Mouse (Mus musculus) E14TG2a.4 (cell line): ENCODE results near the gene Rnf123.

ENCODE experiments used
- H3K27me3 ChIP-seq: 2 replicates; pipeline ENCODE4 v1.6.1; 2014; ENCODE audit warnings: low read length, control low read depth; ENCODE audit not compliant: insufficient read depth
- H3K36me3 ChIP-seq: 2 replicates; pipeline ENCODE4 v1.6.1; 2014; ENCODE audit warnings: low read length, control low read depth; ENCODE audit not compliant: insufficient read depth
- H3K4me1 ChIP-seq: replicated peaks from 2 replicates; pipeline ENCODE4 v1.6.1; 2014; ENCODE audit warnings: low read depth, low read length, control low read depth
- H3K4me3 ChIP-seq: replicated peaks from 2 replicates; pipeline ENCODE4 v1.5.1; 2014; ENCODE audit warnings: mild to moderate bottlenecking, low read length
- H3K9me3 ChIP-seq: 2 replicates; pipeline ENCODE4 v1.6.1; 2014; ENCODE audit warnings: low read length, control low read depth
- CTCF ChIP-seq: conservative IDR thresholded peaks from 2 replicates; pipeline ENCODE4 v1.5.1; 2014; ENCODE audit warnings: low read length
- NANOG ChIP-seq: IDR thresholded peaks from 2 replicates; pipeline ENCODE4 v1.6.1; 2014; ENCODE audit warnings: borderline replicate concordance, low read length, mixed read lengths
- POU5F1 ChIP-seq: IDR thresholded peaks from 2 replicates; pipeline ENCODE4 v1.6.1; 2014; ENCODE audit warnings: low read length, borderline replicate concordance

Rnf123 gene

GRCm38 (mm10) chr9:108094184-108094941 is 11.2 kb upstream of the Rnf123 start, which contains the start of gene Apeh:
Gene Apeh, minus strand, starts transcription at chr9:108094606.
- peak within 1 kb of the TSS; percentile 97 for H3K4me3 ChIP-seq
- no peaks in the 10 kb centered on the region for H3K9me3 ChIP-seq
- TF ChIP-seq NANOG = no peak
- TF ChIP-seq POU5F1 = no peak
- TF ChIP-seq CTCF = no peak

GRCm38 (mm10) chr9:108093586-108093985 is 10.4 kb upstream of the Rnf123 start:
- H3K36me3 ChIP-seq = peaks cover 47% of the 10 kb centered on the region
- H3K4me3 ChIP-seq = peak overlapping the region; percentile 97
- no peaks in the 10 kb centered on the region for H3K9me3 ChIP-seq
- no peaks in the 10 kb centered on the region for H3K27me3 ChIP-seq
- H3K4me1 ChIP-seq = peaks cover 40% of the 10 kb centered on the region
- TF ChIP-seq POU5F1 (no peak), NANOG (no peak), CTCF (no peak)

More at GRCm38 (mm10) chr9:108094184-108094941, 11.2 kb upstream of the Rnf123 start, which contains the start of gene Apeh:
- Histone ChIP-seq H3K4me1 (peaks cover 47% of the 10 kb centered on the region), H3K27me3 (peaks cover 2% of the 10 kb centered on the region; the same call in 1 of the 2 replicates), H3K36me3 (peaks cover 40% of the 10 kb centered on the region)

GRCm38 (mm10) chr9:108090611-108091120 is 7.5 kb upstream of the Rnf123 start:
- no peaks in the 10 kb centered on the region for H3K27me3 ChIP-seq
- TF ChIP-seq NANOG (no peak), POU5F1 (no peak), CTCF (no peak)

GRCm38 (mm10) chr9:108085261-108085660 is 2.1 kb upstream of the Rnf123 start:
- Histone ChIP-seq H3K36me3 (peaks cover 70% of the 10 kb centered on the region), H3K4me3 (no peak overlapping the region), H3K27me3 (peaks cover 26% of the 10 kb centered on the region), H3K4me1 (peaks cover 27% of the 10 kb centered on the region), H3K9me3 (no peaks in the 10 kb centered on the region)
- TF ChIP-seq CTCF (no peak), NANOG (no peak), POU5F1 (no peak)

More at GRCm38 (mm10) chr9:108090611-108091120, 7.5 kb upstream of the Rnf123 start:
- Histone ChIP-seq H3K4me1 (peaks cover 25% of the 10 kb centered on the region), H3K36me3 (peaks cover 76% of the 10 kb centered on the region), H3K9me3 (no peaks in the 10 kb centered on the region), H3K4me3 (no peak overlapping the region)

GRCm38 (mm10) chr9:108083561-108083960 is 415 bp upstream of the Rnf123 start:
- TF ChIP-seq CTCF (no peak), NANOG (no peak), POU5F1 (no peak)
- H3K27me3 ChIP-seq = peaks cover 36% of the 10 kb centered on the region
- peaks cover 53% of the 10 kb centered on the region for H3K36me3 ChIP-seq
- peaks cover 39% of the 10 kb centered on the region for H3K4me1 ChIP-seq
- no peak overlapping the region for H3K4me3 ChIP-seq
- no peaks in the 10 kb centered on the region for H3K9me3 ChIP-seq

GRCm38 (mm10) chr9:108082549-108082948 is 597 bp downstream of the Rnf123 start:
- no peaks in the 10 kb centered on the region for H3K9me3 ChIP-seq
- TF ChIP-seq POU5F1 (no peak), CTCF (no peak), NANOG (no peak)

GRCm38 (mm10) chr9:108080168-108080567 is 3.0 kb downstream of the Rnf123 start, which contains the start of gene Mst1:
Gene Mst1, plus strand, starts transcription at chr9:108080436.
- Histone ChIP-seq H3K36me3 (peaks cover 26% of the 10 kb centered on the region), H3K4me3 (peak within 1 kb of the TSS; percentile 89), H3K9me3 (no peaks in the 10 kb centered on the region), H3K27me3 (peaks cover 36% of the 10 kb centered on the region), H3K4me1 (peaks cover 53% of the 10 kb centered on the region)
- TF ChIP-seq CTCF (no peak), POU5F1 (no peak), NANOG (no peak)

More at GRCm38 (mm10) chr9:108082549-108082948, 597 bp downstream of the Rnf123 start:
- peaks cover 36% of the 10 kb centered on the region for H3K27me3 ChIP-seq
- H3K4me3 ChIP-seq = peak overlapping the region; percentile 77
- peaks cover 48% of the 10 kb centered on the region for H3K4me1 ChIP-seq
- peaks cover 43% of the 10 kb centered on the region for H3K36me3 ChIP-seq

GRCm38 (mm10) chr9:108073141-108073930 is 9.8 kb downstream of the Rnf123 start:
- Histone ChIP-seq H3K4me1 (peaks cover 26% of the 10 kb centered on the region), H3K36me3 (peaks cover 28% of the 10 kb centered on the region), H3K4me3 (no peak overlapping the region), H3K27me3 (no peaks in the 10 kb centered on the region), H3K9me3 (no peaks in the 10 kb centered on the region)
- TF ChIP-seq CTCF = no peak
- no peak for TF ChIP-seq POU5F1
- no peak for TF ChIP-seq NANOG
